Mouse (Mus musculus) bone marrow macrophage, adult 2 months (primary cell): Measurements from ENCODE around the gene Clec16a.

Experiments used
- CTCF ChIP-seq: IDR thresholded peaks from 2 replicates; pipeline ENCODE4 v1.5.1; 2012; ENCODE audit warnings: low read depth, mild to moderate bottlenecking, low read length, moderate library complexity
- POLR2A ChIP-seq: IDR thresholded peaks from 2 replicates; pipeline ENCODE4 v1.6.1; 2012; ENCODE audit warnings: mild to moderate bottlenecking, low read depth, low read length, borderline replicate concordance

- TF ChIP-seq POLR2A (no peak), CTCF (no peak)
Measured at GRCm38 (mm10) chr16:10737571-10737970, 192.4 kb downstream of the Clec16a start.
